Mouse (Mus musculus) bone marrow macrophage, adult 2 months (primary cell): Measurements from ENCODE around the gene Slc27a5.

Experiments used
- CTCF ChIP-seq: IDR thresholded peaks from 2 replicates; pipeline ENCODE4 v1.5.1; 2012; ENCODE audit warnings: low read depth, mild to moderate bottlenecking, low read length, moderate library complexity
- POLR2A ChIP-seq: IDR thresholded peaks from 2 replicates; pipeline ENCODE4 v1.6.1; 2012; ENCODE audit warnings: mild to moderate bottlenecking, low read depth, low read length, borderline replicate concordance

- TF ChIP-seq CTCF, result no peak
- TF ChIP-seq POLR2A, result no peak
Measured at GRCm38 (mm10) chr7:13043120-13043444, 45.1 kb upstream of the Slc27a5 start.
